Mouse (Mus musculus) CD8-positive naive resting alpha-beta T cell, adult 2 months (primary cell): ENCODE data around the gene Esrrg.

Source experiments
- DNase-seq, 2 experiments: peaks; one replicate each; pipeline ENCODE4 v3.0.0; 2022; ENCODE audit warnings: low read depth in 2 of 2, low spot score in 2 of 2

The Esrrg gene

DNA sequence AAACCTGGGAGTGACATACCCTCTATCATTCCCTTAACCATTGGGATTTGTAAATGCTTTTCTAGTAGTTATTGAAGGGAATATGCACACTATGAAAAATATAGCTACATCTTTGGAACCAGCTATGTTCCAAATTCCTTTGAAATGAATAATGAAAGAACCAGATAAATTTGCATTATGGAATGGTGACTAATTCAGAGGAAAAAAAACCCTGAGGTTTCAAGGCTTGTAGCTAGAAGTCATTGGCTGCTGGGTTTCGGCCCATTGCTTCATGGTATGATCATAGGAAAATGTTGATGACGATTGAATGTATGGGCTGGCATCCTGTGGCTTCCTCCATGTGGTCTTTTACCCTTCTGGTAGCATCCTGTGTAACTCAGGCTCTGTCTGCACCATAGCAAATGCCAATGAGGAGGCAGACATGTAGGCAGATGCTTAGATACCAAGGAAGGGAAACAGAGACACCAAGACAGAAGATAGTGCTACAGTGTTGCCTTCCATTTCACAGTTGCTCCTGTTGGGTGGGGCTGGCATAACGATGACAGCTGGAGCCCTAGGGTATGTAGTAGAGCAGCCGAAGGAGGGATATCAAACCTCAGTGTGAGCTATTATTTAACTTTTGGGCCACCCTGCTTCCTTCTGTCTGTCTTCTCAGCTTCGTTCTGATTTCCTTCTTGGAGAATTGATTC, 624.6 kb downstream of the Esrrg start:
- no peak for DNase-seq

DNA sequence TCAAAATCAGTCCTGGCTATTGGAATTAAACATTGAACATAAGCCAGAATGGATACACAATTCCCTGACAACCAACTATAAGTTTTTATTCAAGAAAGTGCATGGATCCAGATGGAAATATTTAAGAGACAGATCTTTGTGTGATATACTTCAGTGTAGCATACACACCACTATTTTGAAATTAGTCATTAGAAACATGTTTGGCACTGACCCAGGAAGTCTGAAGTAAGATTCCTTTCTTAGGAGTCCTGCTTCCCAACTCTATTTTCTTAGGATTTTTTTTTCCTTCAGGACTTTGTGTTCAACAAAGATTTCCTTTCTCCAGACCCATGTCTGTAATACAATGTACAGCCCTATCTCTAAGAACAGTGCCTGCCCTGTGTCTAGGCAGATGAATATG, 630.0 kb downstream of the Esrrg start:
- no peak for DNase-seq

DNA sequence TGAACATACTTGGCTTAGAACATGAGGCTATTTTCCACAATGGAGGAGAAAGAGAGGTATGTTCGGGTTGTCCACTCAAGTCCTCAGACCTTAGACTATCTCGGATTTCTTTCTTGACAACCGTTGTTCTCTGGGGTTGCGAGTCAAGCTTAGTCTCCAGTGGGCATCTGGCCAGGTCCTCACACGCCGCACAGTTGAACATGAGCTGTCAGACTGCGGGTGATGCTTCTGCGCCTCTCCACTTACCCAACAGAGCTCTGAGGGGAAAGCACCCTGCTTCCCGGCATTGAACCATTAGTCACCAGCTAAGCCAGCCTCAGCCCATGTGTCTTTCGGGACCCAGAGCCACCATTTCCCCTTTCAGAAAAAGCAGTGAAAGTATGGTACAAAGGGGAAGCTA, 633.2 kb downstream of the Esrrg start:
- no peak for DNase-seq

DNA sequence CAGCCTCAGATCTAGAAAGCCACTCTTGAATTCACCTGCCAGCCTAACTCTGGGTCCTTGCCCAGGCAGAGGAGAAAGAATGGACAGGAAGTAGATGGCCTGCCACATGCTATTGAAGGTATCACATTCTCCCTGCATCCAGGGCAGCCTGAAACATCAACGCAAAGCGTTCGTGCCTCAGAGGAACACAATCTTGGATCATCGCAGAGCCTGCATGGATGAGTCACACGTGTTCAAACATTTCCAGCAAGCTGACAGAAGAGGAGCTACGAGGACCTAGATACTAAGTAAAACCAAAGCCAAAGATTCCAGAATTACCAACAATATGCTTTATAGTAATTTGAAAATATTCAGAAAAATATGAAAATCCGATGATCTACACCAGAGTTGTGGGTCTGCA, 648.9 kb downstream of the Esrrg start:
- no peak for DNase-seq

DNA sequence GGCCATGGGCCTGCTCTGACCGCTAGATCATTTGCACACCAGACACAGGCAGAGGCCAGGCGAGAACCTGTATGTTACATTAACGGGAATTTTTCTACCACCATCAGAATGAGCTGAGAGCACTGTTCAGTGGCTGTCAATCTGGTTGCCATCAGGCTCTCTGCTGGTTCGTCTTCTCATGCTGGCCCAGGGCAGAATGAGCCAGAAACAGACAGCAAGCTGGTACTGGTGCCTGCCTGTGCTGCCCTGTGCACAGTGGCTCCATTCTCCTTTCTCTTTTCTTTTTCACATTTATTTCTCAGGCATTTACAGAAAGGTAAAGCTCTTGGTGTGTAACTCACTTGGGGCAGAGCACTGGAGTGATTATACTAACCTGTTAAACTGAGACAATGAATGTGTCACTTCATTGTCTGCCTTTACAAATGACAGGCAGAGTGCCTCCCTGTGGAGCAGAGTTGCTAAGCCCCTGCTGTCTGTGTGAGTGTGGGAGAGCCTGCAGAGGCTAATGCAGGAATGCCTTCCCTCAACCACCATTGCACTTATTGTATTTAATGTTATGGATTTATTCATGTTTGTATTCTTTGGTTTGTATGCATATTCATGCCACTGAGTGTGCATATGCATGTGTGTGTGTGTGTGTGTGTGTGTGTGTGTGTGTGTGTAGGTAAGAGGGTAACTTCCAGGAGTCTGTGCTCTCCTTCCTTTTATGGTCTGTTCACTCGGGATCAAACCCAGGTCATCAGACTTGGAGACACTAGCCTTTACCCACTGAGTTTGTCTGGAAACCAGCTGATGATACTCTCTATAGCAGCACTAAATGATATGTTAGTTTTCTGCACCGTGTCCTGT, 651.9 kb downstream of the Esrrg start:
- no peak for DNase-seq

DNA sequence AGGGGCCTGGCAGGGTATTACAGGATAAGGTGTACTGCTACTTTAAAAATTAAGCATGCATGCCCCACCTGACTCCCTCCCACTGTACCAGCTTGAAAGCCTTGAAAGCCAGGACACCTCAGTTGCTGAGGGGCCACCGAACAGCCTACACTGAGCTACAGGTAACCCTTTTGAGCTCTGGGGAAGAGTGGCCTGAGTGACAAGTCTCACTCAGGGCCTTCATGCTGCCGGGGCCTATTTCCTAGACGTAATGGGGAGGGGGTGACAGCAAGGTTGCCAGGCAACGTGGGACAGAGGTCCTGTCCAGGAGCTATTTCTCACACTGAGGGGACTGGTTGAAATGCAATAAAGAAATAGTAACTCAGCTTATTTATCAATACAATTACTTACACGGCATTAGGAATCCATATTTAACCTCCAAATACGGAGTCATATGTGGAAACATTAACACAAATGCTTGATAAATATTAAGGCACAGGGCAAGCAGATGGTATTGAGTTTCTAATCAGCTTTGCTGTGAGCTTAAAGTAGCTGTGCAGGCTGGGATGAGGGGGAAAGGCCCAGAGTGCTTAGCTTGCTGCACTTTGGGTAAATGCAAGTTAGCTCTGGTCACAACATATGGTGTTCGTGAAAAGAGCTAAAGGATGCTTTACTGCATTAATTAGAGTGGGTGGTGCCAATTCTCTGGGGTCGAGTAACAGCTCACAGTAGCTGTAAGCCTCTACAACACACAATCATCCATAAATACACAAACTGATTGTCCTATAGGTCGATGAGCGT, 653.5 kb downstream of the Esrrg start, which contains the start of gene Ush2a:
Gene Ush2a (plus strand): TSS at position 121 of the 780 bp plus-strand sequence.
- DNase-seq = no peak
